Mouse (Mus musculus): ENCODE data around the gene Btrc.

DNA sequence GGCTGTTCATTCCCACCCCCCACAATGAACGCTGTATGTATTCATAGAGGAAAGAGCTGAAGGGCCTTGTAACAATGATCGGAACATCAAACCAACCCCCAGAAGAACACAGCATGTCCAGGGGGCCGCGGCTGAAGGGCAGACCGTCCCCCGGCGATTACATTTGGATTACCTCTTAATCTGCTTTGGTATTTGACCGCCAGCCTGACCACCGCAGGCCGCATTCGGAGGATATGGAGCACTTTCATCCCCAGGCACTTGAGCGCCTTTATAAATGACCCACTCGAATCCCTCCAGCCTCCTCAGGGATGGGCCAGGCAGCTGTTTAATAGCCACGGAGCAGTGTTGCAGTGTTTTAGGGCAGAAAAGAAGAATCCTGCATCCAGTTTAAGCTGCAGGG, 203.8 kb downstream of the Btrc start:
- no peak for TF ChIP-seq FLI1 (IDR thresholded peaks at IDR 0.05; ENCODE audit: low read length)
- TF ChIP-seq GATA1 (IDR thresholded peaks at IDR 0.05; ENCODE audit: borderline replicate concordance, low read length) = no peak
